Mouse (Mus musculus): ENCODE results near the gene Med18. TPM values are rescaled to one million over a fixed set of nuclear protein-coding genes. Genes with fewer than 3 reads are reported as not detected.
"Not testable (repeated sequence)": the region's sequence is repeated elsewhere in the genome, so short reads cannot be mapped to it uniquely, and the experiment has no call there.

Gene Med18
- polyA plus RNA-seq, 1 experiment from 2014 or later: 20.1 TPM

GRCm38 (mm10) chr4:132420471-132420870 is 43.2 kb downstream of the Med18 start:
- H3K9ac ChIP-seq: peak overlapping the region; percentile 82; the same call in 1 of the 2 replicates
- peak overlapping the region; percentile 56 for H3K4me2 ChIP-seq
- no peak overlapping the region for H3K27ac ChIP-seq (ENCODE audit: low read depth)
- H3K27me3 ChIP-seq (ENCODE audit: insufficient read depth, low read length): no peaks in the 10 kb centered on the region
- H3K4me1 ChIP-seq (ENCODE audit: insufficient read depth): peaks cover 6% of the 10 kb centered on the region; the same call in 1 of the 2 replicates
- H3K4me3 ChIP-seq (ENCODE audit: low read depth, low read length): peak overlapping the region; percentile 81
- 77% methylated on average over 5 of the region's 5 CpGs for WGBS
- H3K9me3 ChIP-seq (ENCODE audit: low read depth, low read length): no peaks in the 10 kb centered on the region
- DNase-seq (no peak), ATAC-seq (ENCODE audit: insufficient read depth) (no peak)
- no peaks in the 10 kb centered on the region for H3K36me3 ChIP-seq (ENCODE audit: insufficient read depth)
- no peak for TF ChIP-seq CTCF (IDR thresholded peaks at IDR 0.05; ENCODE audit: low read depth)

- Histone ChIP-seq H3K4me3 (ENCODE audit: low read depth, low read length) (no peak overlapping the region), H3K9me3 (ENCODE audit: low read depth, low read length) (no peaks in the 10 kb centered on the region), H3K27ac (ENCODE audit: low read depth) (peak overlapping the region; percentile 77), H3K36me3 (ENCODE audit: insufficient read depth) (peaks cover 8% of the 10 kb centered on the region; the same call in 1 of the 2 replicates), H3K4me1 (ENCODE audit: insufficient read depth) (peaks cover 8% of the 10 kb centered on the region; the same call in 1 of the 2 replicates), H3K27me3 (ENCODE audit: insufficient read depth, low read length) (no peaks in the 10 kb centered on the region), H3K9ac (no peak overlapping the region), H3K4me2 (no peak overlapping the region)
- no peak for TF ChIP-seq CTCF (IDR thresholded peaks at IDR 0.05; ENCODE audit: low read depth)
- no peak for ATAC-seq (ENCODE audit: insufficient read depth)
- DNase-seq: no peak
Measured at GRCm38 (mm10) chr4:132415966-132416365, 47.8 kb downstream of the Med18 start.

- H3K4me3 ChIP-seq (ENCODE audit: low read depth, low read length); H3K36me3 ChIP-seq (ENCODE audit: insufficient read depth); ATAC-seq (ENCODE audit: insufficient read depth); H3K4me1 ChIP-seq (ENCODE audit: insufficient read depth); H3K9me3 ChIP-seq (ENCODE audit: low read depth, low read length); H3K9ac ChIP-seq; H3K27me3 ChIP-seq (ENCODE audit: insufficient read depth, low read length); H3K4me2 ChIP-seq; H3K27ac ChIP-seq (ENCODE audit: low read depth); DNase-seq: not testable (repeated sequence)
- WGBS: 94% methylated on average over 4 of the region's 4 CpGs
Measured at GRCm38 (mm10) chr4:132413257-132413656, 50.5 kb downstream of the Med18 start.

GRCm38 (mm10) chr4:132411322-132412094 is 52.2 kb downstream of the Med18 start:
- no peaks in the 10 kb centered on the region for H3K9me3 ChIP-seq (ENCODE audit: low read depth, low read length)
- H3K27me3 ChIP-seq (ENCODE audit: insufficient read depth, low read length): no peaks in the 10 kb centered on the region
- WGBS: 46% methylated on average over 8 of the region's 8 CpGs
- H3K4me2 ChIP-seq: no peak overlapping the region
- 0 out of 2 replicates have a peak, but pooled peaks cover 3% of the 10 kb centered on the region for H3K4me1 ChIP-seq (ENCODE audit: insufficient read depth)
- DNase-seq (peak; percentile 81), ATAC-seq (ENCODE audit: insufficient read depth) (peak; percentile 54; the same call in 1 of the 2 replicates)
- H3K9ac ChIP-seq: no peak overlapping the region
- TF ChIP-seq CTCF (IDR thresholded peaks at IDR 0.05; ENCODE audit: low read depth): peak; percentile 64
- no peak overlapping the region for H3K4me3 ChIP-seq (ENCODE audit: low read depth, low read length)
- H3K36me3 ChIP-seq (ENCODE audit: insufficient read depth): peaks cover 13% of the 10 kb centered on the region; the same call in 1 of the 2 replicates
- H3K27ac ChIP-seq (ENCODE audit: low read depth): no peak overlapping the region

GRCm38 (mm10) chr4:132409587-132410229 is 54.0 kb downstream of the Med18 start:
- DNase-seq (no peak), ATAC-seq (ENCODE audit: insufficient read depth) (no peak)
- Histone ChIP-seq H3K27me3 (ENCODE audit: insufficient read depth, low read length) (no peaks in the 10 kb centered on the region), H3K9ac (no peak overlapping the region), H3K4me3 (ENCODE audit: low read depth, low read length) (no peak overlapping the region), H3K36me3 (ENCODE audit: insufficient read depth) (peaks cover 13% of the 10 kb centered on the region; the same call in 1 of the 2 replicates), H3K9me3 (ENCODE audit: low read depth, low read length) (no peaks in the 10 kb centered on the region), H3K4me1 (ENCODE audit: insufficient read depth) (0 out of 2 replicates have a peak, but pooled peaks cover under 1% of the 10 kb centered on the region), H3K4me2 (no peak overlapping the region), H3K27ac (ENCODE audit: low read depth) (no peak overlapping the region)
- no peak for TF ChIP-seq CTCF (IDR thresholded peaks at IDR 0.05; ENCODE audit: low read depth)
- 84% methylated on average over 4 of the region's 4 CpGs for WGBS

Other genes with a start within 250 kb of the Med18 start
- gene Gmeb1, start 202.3 kb downstream of the Med18 start, polyA plus RNA-seq (2014; fragmentation: Nextera tagmentation; extraction: Ambion mirVana): 33.1 and 39.5 TPM in 2 replicates
- 48.7 and 49.1 TPM in 2 replicates for gene Taf12, start 189.5 kb downstream of the Med18 start, polyA plus RNA-seq (2014; fragmentation: Nextera tagmentation; extraction: Ambion mirVana)
- gene Rab42, start 160.5 kb downstream of the Med18 start, polyA plus RNA-seq (2014; fragmentation: Nextera tagmentation; extraction: Ambion mirVana): 1.2 and 1.9 TPM in 2 replicates
- 69.9 and 71.8 TPM in 2 replicates for gene Trnau1ap, start 134.4 kb downstream of the Med18 start, polyA plus RNA-seq (2014; fragmentation: Nextera tagmentation; extraction: Ambion mirVana)
- gene Rcc1, start 110.3 kb downstream of the Med18 start, polyA plus RNA-seq (2014; fragmentation: Nextera tagmentation; extraction: Ambion mirVana): 67.5 and 77.0 TPM in 2 replicates
- gene Phactr4, start 41.4 kb downstream of the Med18 start, polyA plus RNA-seq (2014; fragmentation: Nextera tagmentation; extraction: Ambion mirVana): 23.3 and 23.9 TPM in 2 replicates
- 7.8 and 8.6 TPM in 2 replicates for gene Sesn2, start 46.6 kb upstream of the Med18 start, polyA plus RNA-seq (2014; fragmentation: Nextera tagmentation; extraction: Ambion mirVana)
- gene Atpif1, start 69.7 kb upstream of the Med18 start, polyA plus RNA-seq (2014; fragmentation: Nextera tagmentation; extraction: Ambion mirVana): 1,179 and 1,189 TPM in 2 replicates
- 191 TPM in 2 replicates for gene Dnajc8, start 71.6 kb upstream of the Med18 start, polyA plus RNA-seq (2014; fragmentation: Nextera tagmentation; extraction: Ambion mirVana)
- 0.83 and 1.1 TPM in 2 replicates for gene Ptafr, start 100.1 kb upstream of the Med18 start, polyA plus RNA-seq (2014; fragmentation: Nextera tagmentation; extraction: Ambion mirVana)
- gene Eya3, start 175.1 kb upstream of the Med18 start, polyA plus RNA-seq (2014; fragmentation: Nextera tagmentation; extraction: Ambion mirVana): 29.5 and 31.6 TPM in 2 replicates

Measured in lung, embryonic 14.5 days (tissue).